Mouse (Mus musculus): ENCODE results near the gene Osbpl10. TPM values are rescaled to one million over a fixed set of nuclear protein-coding genes. Genes with fewer than 3 reads are reported as not detected.

Osbpl10 gene
- polyA plus RNA-seq, 1 experiment from 2014 or later, result 2.7 TPM

DNA sequence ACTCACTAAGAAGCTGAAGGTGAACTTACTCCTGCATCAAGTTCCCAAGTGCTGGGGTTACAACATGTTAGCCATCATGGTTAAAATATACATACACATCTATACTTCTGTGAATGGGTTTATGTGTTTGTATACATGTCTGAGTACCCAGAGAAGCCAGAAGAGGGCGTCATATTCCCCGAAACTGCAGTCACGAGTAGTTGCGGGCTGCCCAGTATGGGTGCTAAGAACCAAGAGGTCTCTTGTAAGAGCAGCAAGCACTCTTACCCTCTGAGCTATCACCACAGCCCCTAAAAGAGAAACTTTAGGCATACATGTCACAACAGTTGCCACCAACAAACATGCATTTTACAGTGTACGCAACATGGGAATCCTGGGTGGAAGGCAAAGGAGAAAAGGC lies 261.5 kb downstream of the Osbpl10 start:
- Histone ChIP-seq H3K4me3 (ENCODE audit: low read depth, low read length) (no peak overlapping the region), H3K9me3 (ENCODE audit: control insufficient read depth, low read length) (no peaks in the 10 kb centered on the region), H3K4me1 (ENCODE audit: control insufficient read depth, insufficient read depth, low read length) (no peaks in the 10 kb centered on the region), H3K27ac (replicated peaks; ENCODE audit: low read depth, low read length) (no peak overlapping the region), H3K9ac (ENCODE audit: low read depth, low read length) (no peak overlapping the region), H3K36me3 (ENCODE audit: control insufficient read depth, insufficient read depth, low read length) (peaks cover 57% of the 10 kb centered on the region), H3K27me3 (replicated peaks; ENCODE audit: control insufficient read depth, insufficient read depth, low read length) (no peaks in the 10 kb centered on the region), H3K4me2 (ENCODE audit: low read depth, low read length) (no peak overlapping the region)
- ATAC-seq (ENCODE audit: low read depth) (no peak), DNase-seq (ENCODE audit: low spot score) (no peak)
- 93% methylated on average over 5 of the region's 5 CpGs for WGBS

DNA sequence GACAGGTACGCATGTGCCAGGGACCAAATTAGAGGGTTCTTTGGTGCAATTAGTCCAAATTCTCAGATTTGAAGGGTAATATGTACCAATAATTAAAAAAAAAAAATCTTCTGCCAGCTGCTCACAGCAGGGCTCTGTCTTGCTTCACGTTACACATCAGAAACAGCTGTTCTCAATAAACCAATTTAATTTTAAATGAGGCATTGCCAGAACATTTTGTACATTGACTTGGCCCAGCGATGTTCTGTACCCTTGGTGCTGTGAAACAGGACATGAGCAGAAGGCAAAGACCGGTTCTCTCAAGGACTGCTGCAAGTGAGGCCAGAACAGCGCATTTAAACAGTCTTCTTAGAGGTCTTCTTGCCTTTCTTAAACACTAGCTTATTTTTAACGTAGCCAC lies 265.3 kb downstream of the Osbpl10 start:
- Histone ChIP-seq H3K4me1 (ENCODE audit: control insufficient read depth, insufficient read depth, low read length) (no peaks in the 10 kb centered on the region), H3K27me3 (replicated peaks; ENCODE audit: control insufficient read depth, insufficient read depth, low read length) (no peaks in the 10 kb centered on the region), H3K27ac (replicated peaks; ENCODE audit: low read depth, low read length) (no peak overlapping the region), H3K36me3 (ENCODE audit: control insufficient read depth, insufficient read depth, low read length) (peaks cover 88% of the 10 kb centered on the region), H3K4me2 (ENCODE audit: low read depth, low read length) (no peak overlapping the region), H3K9ac (ENCODE audit: low read depth, low read length) (no peak overlapping the region), H3K9me3 (ENCODE audit: control insufficient read depth, low read length) (no peaks in the 10 kb centered on the region), H3K4me3 (ENCODE audit: low read depth, low read length) (no peak overlapping the region)
- DNase-seq (ENCODE audit: low spot score), result peak; percentile 50
- whole genome bisulfite sequencing, result 62% methylated on average over 6 of the region's 6 CpGs
- ATAC-seq (ENCODE audit: low read depth), result no peak

DNA sequence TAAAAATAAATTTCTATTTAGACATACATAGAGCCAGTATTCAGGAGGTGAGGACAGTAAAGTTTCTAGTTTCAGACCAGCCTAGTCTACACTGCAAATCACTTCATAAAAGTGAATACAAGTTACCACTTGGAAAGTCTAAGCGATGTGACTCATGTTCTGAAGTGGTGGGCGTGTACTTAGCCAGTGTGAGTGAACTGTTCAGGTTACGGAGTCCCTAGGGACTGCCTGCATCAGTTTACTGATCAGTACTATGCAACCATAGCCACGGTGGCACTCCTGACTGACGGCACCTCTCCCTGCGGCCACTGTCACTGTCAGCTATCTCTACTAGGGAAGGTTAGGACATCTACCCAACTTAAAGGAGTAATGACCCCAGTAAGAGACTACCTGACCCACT lies 266.7 kb downstream of the Osbpl10 start:
- Histone ChIP-seq H3K4me2 (ENCODE audit: low read depth, low read length) (no peak overlapping the region), H3K9me3 (ENCODE audit: control insufficient read depth, low read length) (no peaks in the 10 kb centered on the region), H3K27ac (replicated peaks; ENCODE audit: low read depth, low read length) (no peak overlapping the region), H3K4me1 (ENCODE audit: control insufficient read depth, insufficient read depth, low read length) (no peaks in the 10 kb centered on the region), H3K27me3 (replicated peaks; ENCODE audit: control insufficient read depth, insufficient read depth, low read length) (no peaks in the 10 kb centered on the region), H3K36me3 (ENCODE audit: control insufficient read depth, insufficient read depth, low read length) (peaks cover 91% of the 10 kb centered on the region), H3K9ac (ENCODE audit: low read depth, low read length) (no peak overlapping the region), H3K4me3 (ENCODE audit: low read depth, low read length) (no peak overlapping the region)
- 80% methylated on average over 6 of the region's 6 CpGs for WGBS
- ATAC-seq (ENCODE audit: low read depth) (0 out of 2 replicates have a peak, but pooled peaks have one; percentile 30), DNase-seq (ENCODE audit: low spot score) (peak; percentile 20)

DNA sequence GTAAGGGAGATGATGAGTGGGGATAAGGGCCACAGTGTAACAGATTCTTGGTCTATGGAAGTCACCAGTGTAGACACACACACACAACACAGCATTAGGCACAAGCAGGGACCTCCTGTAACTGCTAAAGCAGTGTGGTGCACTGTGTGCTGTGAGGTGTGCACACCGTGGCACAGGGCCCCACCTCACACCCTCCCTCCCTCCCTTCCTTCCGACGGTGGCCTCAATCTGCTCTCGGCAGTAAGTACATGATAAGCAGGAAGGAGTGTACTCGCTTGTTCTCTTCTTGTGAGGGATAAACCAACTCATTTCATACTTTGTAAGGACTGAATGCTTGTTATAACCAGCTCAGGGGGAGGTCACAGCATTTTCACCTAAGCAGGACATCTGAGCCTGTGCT lies 270.8 kb downstream of the Osbpl10 start:
- Histone ChIP-seq H3K4me3 (ENCODE audit: low read depth, low read length) (no peak overlapping the region), H3K27ac (replicated peaks; ENCODE audit: low read depth, low read length) (no peak overlapping the region), H3K9ac (ENCODE audit: low read depth, low read length) (no peak overlapping the region), H3K4me2 (ENCODE audit: low read depth, low read length) (no peak overlapping the region), H3K36me3 (ENCODE audit: control insufficient read depth, insufficient read depth, low read length) (peaks cover 85% of the 10 kb centered on the region), H3K27me3 (replicated peaks; ENCODE audit: control insufficient read depth, insufficient read depth, low read length) (no peaks in the 10 kb centered on the region), H3K9me3 (ENCODE audit: control insufficient read depth, low read length) (no peaks in the 10 kb centered on the region), H3K4me1 (ENCODE audit: control insufficient read depth, insufficient read depth, low read length) (no peaks in the 10 kb centered on the region)
- ATAC-seq (ENCODE audit: low read depth) (no peak), DNase-seq (ENCODE audit: low spot score) (no peak)
- 77% methylated on average over 5 of the region's 5 CpGs for WGBS

DNA sequence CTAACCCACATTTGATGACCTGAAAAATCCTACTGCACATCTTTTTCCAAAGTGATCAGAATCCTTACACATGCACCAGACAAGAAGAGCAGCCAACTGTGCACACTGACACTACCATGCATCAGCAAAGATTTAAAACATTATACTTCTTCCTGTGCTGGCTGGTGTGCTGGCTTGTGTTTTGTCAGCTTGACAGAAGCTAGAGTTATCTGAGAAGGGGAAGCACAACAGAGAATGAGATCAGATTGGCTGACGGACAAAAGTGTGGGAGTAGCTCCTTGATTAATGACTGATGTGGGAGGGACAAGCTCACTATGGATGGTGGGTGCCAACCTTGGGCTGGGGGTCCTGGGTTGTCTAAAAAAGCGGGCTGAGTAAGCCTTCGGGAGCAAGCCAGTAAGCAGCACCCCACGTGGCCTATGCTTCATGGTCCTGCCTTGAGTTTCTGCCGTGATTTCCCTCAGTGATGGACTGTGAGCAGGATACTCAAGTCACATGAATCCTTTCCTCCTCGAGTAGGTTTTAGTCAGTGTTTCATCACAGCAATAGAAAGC lies 279.4 kb downstream of the Osbpl10 start:
- Histone ChIP-seq H3K4me2 (ENCODE audit: low read depth, low read length) (no peak overlapping the region), H3K9me3 (ENCODE audit: control insufficient read depth, low read length) (no peaks in the 10 kb centered on the region), H3K27me3 (replicated peaks; ENCODE audit: control insufficient read depth, insufficient read depth, low read length) (no peaks in the 10 kb centered on the region), H3K9ac (ENCODE audit: low read depth, low read length) (no peak overlapping the region), H3K4me1 (ENCODE audit: control insufficient read depth, insufficient read depth, low read length) (no peaks in the 10 kb centered on the region), H3K36me3 (ENCODE audit: control insufficient read depth, insufficient read depth, low read length) (peaks cover 59% of the 10 kb centered on the region), H3K27ac (replicated peaks; ENCODE audit: low read depth, low read length) (no peak overlapping the region), H3K4me3 (ENCODE audit: low read depth, low read length) (no peak overlapping the region)
- 83% methylated on average over 6 of the region's 6 CpGs for WGBS
- no peak for ATAC-seq (ENCODE audit: low read depth)
- DNase-seq (ENCODE audit: low spot score), result no peak

DNA sequence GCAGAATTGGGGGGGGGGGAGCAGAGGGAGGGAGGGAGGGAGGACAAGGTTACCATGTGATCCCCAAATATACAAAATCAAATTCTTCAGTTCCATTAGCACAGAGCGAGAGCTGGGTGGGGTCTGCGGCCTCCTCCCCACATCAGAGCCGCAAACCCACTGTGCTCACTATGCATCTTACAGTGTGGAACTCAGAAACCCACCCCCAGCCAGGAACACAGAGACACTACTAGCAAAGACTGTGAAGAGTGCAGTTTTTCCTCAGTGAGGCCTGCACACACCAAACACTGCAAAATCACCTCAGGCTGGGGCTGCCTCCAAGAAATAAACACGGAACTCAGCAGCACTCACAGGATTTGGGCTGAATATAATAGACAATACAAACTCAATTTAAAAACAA lies 281.5 kb downstream of the Osbpl10 start:
- ATAC-seq (ENCODE audit: low read depth), result no peak

DNA sequence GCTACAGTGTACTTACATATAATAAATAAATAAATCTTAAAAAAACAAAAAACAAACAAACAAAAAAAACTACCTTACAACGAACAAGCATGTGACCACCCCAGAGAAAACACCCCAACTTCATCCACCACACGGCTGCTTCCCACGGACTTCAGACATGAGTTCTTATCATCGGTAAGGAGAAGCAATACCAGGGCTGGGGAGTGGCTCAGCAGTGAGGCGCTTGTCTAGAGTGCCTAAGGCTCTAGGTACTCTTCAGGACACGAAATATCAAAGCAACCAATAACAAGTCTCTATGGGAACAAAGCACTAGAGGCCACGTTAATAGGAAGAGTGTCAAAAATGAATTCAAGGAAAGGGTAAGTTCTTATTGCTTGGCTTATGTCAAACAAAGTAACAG lies 282.1 kb downstream of the Osbpl10 start:
- Histone ChIP-seq H3K4me3 (ENCODE audit: low read depth, low read length) (no peak overlapping the region), H3K9me3 (ENCODE audit: control insufficient read depth, low read length) (no peaks in the 10 kb centered on the region), H3K36me3 (ENCODE audit: control insufficient read depth, insufficient read depth, low read length) (peaks cover 49% of the 10 kb centered on the region), H3K27me3 (replicated peaks; ENCODE audit: control insufficient read depth, insufficient read depth, low read length) (no peaks in the 10 kb centered on the region), H3K4me2 (ENCODE audit: low read depth, low read length) (no peak overlapping the region), H3K9ac (ENCODE audit: low read depth, low read length) (no peak overlapping the region), H3K4me1 (ENCODE audit: control insufficient read depth, insufficient read depth, low read length) (no peaks in the 10 kb centered on the region), H3K27ac (replicated peaks; ENCODE audit: low read depth, low read length) (no peak overlapping the region)
- no peak for DNase-seq (ENCODE audit: low spot score)
- 82% methylated on average over 7 of the region's 7 CpGs for WGBS
- no peak for ATAC-seq (ENCODE audit: low read depth)

More for the DNA sequence above, 281.5 kb downstream of the Osbpl10 start:
- Histone ChIP-seq H3K9ac (ENCODE audit: low read depth, low read length) (no peak overlapping the region), H3K36me3 (ENCODE audit: control insufficient read depth, insufficient read depth, low read length) (peaks cover 49% of the 10 kb centered on the region), H3K4me2 (ENCODE audit: low read depth, low read length) (no peak overlapping the region), H3K27me3 (replicated peaks; ENCODE audit: control insufficient read depth, insufficient read depth, low read length) (no peaks in the 10 kb centered on the region), H3K9me3 (ENCODE audit: control insufficient read depth, low read length) (no peaks in the 10 kb centered on the region), H3K27ac (replicated peaks; ENCODE audit: low read depth, low read length) (no peak overlapping the region), H3K4me1 (ENCODE audit: control insufficient read depth, insufficient read depth, low read length) (no peaks in the 10 kb centered on the region), H3K4me3 (ENCODE audit: low read depth, low read length) (no peak overlapping the region)
- no peak for DNase-seq (ENCODE audit: low spot score)
- WGBS, result 84% methylated on average over 4 of the region's 4 CpGs

DNA sequence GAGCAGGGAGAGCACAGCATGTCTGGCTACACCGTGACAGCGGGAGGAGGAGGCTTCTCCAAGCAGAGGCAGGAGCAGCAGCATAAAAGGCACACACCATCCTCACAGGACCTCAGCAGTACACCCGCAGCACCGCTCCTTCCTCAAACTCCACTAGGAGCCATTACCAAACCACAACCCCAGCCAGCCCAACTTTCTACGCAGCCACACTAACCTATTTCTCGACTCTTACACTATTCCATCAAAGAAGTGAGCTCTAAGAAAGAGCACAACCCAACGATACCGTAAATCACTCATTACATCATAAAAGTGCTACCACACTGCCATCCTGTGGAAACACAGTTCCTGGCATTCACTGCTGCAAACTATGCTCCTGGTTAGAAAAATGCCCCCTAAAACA lies 283.1 kb downstream of the Osbpl10 start:
- DNase-seq (ENCODE audit: low spot score) (peak; percentile 33), ATAC-seq (ENCODE audit: low read depth) (no peak)
- no peaks in the 10 kb centered on the region for H3K9me3 ChIP-seq (ENCODE audit: control insufficient read depth, low read length)
- no peak overlapping the region for H3K4me3 ChIP-seq (ENCODE audit: low read depth, low read length)
- H3K4me2 ChIP-seq (ENCODE audit: low read depth, low read length), result no peak overlapping the region
- no peaks in the 10 kb centered on the region for H3K27me3 ChIP-seq (replicated peaks; ENCODE audit: control insufficient read depth, insufficient read depth, low read length)
- 79% methylated on average over 8 of the region's 8 CpGs for WGBS
- H3K27ac ChIP-seq (replicated peaks; ENCODE audit: low read depth, low read length), result no peak overlapping the region
- H3K36me3 ChIP-seq (ENCODE audit: control insufficient read depth, insufficient read depth, low read length), result peaks cover 48% of the 10 kb centered on the region
- H3K9ac ChIP-seq (ENCODE audit: low read depth, low read length), result no peak overlapping the region
- no peaks in the 10 kb centered on the region for H3K4me1 ChIP-seq (ENCODE audit: control insufficient read depth, insufficient read depth, low read length)

DNA sequence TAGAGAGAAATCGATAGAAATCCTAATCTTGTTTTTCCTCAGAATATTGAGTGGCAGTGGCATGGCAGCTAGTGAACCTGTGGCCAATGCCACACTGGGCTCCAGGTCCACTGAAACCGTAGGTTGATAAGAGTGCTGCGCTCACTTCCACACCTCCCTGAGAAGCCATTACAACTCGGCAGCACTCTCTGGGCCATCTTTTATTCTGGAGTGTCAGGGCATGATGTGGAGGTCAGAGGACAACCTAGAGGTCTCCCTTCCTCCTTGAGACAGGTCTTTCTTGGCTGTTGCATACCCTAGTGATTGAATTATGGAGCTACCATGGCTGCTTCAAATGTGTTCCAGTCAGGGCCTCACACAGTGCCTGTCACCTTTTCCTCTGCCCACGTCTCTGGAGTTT lies 283.5 kb downstream of the Osbpl10 start:
- ATAC-seq (ENCODE audit: low read depth) (no peak), DNase-seq (ENCODE audit: low spot score) (no peak)
- no peaks in the 10 kb centered on the region for H3K4me1 ChIP-seq (ENCODE audit: control insufficient read depth, insufficient read depth, low read length)
- no peaks in the 10 kb centered on the region for H3K9me3 ChIP-seq (ENCODE audit: control insufficient read depth, low read length)
- no peak overlapping the region for H3K9ac ChIP-seq (ENCODE audit: low read depth, low read length)
- H3K4me3 ChIP-seq (ENCODE audit: low read depth, low read length), result no peak overlapping the region
- no peaks in the 10 kb centered on the region for H3K27me3 ChIP-seq (replicated peaks; ENCODE audit: control insufficient read depth, insufficient read depth, low read length)
- H3K4me2 ChIP-seq (ENCODE audit: low read depth, low read length), result no peak overlapping the region
- no peak overlapping the region for H3K27ac ChIP-seq (replicated peaks; ENCODE audit: low read depth, low read length)
- H3K36me3 ChIP-seq (ENCODE audit: control insufficient read depth, insufficient read depth, low read length), result peaks cover 46% of the 10 kb centered on the region
- WGBS, result 84% methylated on average over 5 of the region's 5 CpGs

All from embryonic facial prominence, embryonic 14.5 days (tissue).